Mouse (Mus musculus): Measurements from ENCODE around the gene Gm36864.

DNA sequence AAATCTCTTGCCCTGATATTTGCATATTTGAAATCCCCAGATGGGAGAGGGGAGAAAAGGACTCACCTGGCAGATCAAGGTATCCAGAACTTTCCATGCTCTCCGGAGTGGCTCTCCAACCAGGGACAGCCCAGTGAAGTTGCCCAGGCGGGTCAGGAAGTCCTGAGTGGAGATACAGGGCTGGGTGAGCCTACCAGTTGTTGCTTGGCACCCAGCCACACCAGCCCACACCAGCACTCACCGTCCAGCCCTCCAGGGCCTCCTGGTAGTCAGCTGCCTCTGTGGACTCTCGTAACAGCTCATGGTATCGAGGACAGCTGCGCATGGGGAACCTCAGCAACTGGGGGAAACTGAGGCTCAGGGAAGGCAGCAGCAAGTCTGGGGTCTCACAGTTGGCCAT is 19.0 kb downstream of the Gm36864 start:
- no peak for TF ChIP-seq TAL1 (IDR thresholded peaks at IDR 0.05; ENCODE audit: low read length)
- no peak for TF ChIP-seq GATA1 (IDR thresholded peaks at IDR 0.05; ENCODE audit: low read length)
